Mouse (Mus musculus): ENCODE results near the gene Ttbk2. TPM values are rescaled to one million over a fixed set of nuclear protein-coding genes. Genes with fewer than 3 reads are reported as not detected.

The Ttbk2 gene
- 0.79 TPM for polyA plus RNA-seq (2017; shearing (Covaris generic))

DNA sequence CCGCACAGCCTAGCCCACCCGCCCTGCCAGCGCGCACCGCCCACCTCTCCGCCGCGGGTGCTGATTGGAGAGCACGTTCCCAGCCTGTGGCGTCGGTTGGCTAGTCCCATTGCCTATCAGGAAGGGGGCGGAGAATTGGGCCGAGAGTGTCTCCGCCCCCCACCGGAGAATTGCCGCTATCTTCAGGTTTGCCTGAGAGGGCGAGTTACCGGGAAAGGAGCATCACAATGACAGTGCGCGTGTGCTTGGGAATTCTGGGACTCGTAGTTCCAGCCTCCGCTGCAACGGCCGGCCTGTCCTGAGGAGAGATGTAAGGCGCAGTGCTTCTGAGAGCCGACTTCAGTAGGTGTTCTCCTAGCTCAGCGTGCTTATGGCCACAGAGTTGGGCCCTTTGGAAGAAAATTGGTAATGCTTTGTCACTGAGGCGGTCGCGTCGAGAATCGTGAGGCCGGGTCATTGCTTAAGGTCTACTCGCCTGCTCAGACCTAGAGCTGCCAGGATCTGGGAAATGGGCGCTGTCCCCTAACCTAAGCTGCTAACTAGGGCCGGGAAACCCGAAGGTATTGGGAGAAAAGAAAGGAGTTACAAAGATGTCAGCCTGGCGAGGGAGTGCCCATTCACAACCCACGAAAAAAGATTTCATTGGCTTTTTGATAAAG is at the start of gene Ttbk2:
Gene Ttbk2, minus strand, starts transcription at position 181 of the 659 bp plus-strand sequence.

DNA sequence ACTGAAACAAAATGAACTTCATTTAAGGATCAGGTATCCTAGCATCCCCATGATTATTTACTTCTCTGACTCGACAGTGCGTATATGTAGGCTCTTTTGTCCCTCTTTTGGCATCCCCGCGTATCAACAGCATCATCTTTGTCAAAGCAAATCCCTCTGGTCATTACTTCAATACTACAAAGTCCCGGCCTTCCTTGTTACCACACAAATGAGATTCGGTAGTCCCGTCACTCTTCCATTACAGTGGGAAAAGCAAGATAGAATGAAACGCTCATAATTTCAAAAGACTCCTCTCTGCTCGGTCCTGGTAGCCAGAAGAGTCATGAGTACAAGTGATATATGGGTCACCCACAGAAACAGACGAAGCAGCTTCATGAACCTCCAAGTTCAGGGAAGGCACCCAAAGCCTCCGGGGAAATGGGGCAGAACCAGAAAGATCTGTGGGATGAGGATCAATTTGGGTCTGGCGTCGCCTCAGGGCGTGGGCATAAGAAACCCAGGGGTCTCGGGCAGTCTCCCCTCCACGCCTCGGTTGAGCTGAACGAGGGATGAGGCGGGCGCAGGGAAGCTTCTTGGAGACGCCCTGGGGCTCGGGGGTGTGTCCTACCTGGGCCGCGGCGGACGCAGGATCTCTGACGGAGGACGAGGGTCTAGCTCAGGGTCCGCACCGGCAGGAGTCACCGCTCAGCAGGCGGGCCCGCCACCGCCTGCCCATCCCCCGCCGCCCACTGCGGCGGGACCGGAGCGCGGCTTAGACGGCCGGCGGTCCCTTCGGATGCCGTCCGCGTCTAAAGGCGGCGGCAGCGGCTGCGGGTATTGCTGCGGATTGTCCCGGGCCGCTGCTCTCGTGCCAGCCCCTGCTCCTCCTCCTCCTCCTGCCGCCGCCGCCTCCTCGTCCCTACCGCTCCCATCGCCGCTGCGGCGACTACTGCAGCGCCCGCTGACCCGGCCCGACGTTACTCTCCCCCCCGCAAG is 668 bp downstream of the Ttbk2 start, which contains the start of gene Cdan1:
Gene Cdan1, minus strand, starts transcription at position 680 of the 975 bp plus-strand sequence.

Other genes starting within 250 kb of the Ttbk2 start
- 24.8 TPM for gene Haus2, start 241.2 kb downstream of the Ttbk2 start, polyA plus RNA-seq (2017; shearing (Covaris generic))
- gene Lrrc57, start 241.1 kb downstream of the Ttbk2 start, polyA plus RNA-seq (2017; shearing (Covaris generic)) = 34.2 TPM
- 0.33 TPM for gene Stard9, start 221.5 kb downstream of the Ttbk2 start, polyA plus RNA-seq (2017; shearing (Covaris generic))
- 3.6 TPM for gene Cdan1, start 476 bp downstream of the Ttbk2 start, polyA plus RNA-seq (2017; shearing (Covaris generic))
- gene Ubr1, start 120.1 kb upstream of the Ttbk2 start, polyA plus RNA-seq (2017; shearing (Covaris generic)) = 71.7 TPM
- 10.2 TPM for gene Tmem62, start 126.4 kb upstream of the Ttbk2 start, polyA plus RNA-seq (2017; shearing (Covaris generic))
- gene Ccndbp1, start 157.8 kb upstream of the Ttbk2 start, polyA plus RNA-seq (2017; shearing (Covaris generic)) = 176 TPM
- 0.06 TPM for gene Epb42, start 186.5 kb upstream of the Ttbk2 start, polyA plus RNA-seq (2017; shearing (Covaris generic))
- not detected for gene Tgm5, start 235.2 kb upstream of the Ttbk2 start, polyA plus RNA-seq (2017; shearing (Covaris generic))

Measured in CD4-positive, CD25-positive, alpha-beta regulatory T cell, adult 9 weeks (primary cell).